Mouse (Mus musculus) neural tube, embryonic 10.5 days (tissue): ENCODE measurements around the gene Prpf31.

ENCODE experiments used
- DNase-seq: peaks from one replicate; pipeline ENCODE4 v3.0.0-alpha.2; 2017; ENCODE audit warnings: low spot score; ENCODE audit errors: extremely low spot score

The Prpf31 gene

DNA sequence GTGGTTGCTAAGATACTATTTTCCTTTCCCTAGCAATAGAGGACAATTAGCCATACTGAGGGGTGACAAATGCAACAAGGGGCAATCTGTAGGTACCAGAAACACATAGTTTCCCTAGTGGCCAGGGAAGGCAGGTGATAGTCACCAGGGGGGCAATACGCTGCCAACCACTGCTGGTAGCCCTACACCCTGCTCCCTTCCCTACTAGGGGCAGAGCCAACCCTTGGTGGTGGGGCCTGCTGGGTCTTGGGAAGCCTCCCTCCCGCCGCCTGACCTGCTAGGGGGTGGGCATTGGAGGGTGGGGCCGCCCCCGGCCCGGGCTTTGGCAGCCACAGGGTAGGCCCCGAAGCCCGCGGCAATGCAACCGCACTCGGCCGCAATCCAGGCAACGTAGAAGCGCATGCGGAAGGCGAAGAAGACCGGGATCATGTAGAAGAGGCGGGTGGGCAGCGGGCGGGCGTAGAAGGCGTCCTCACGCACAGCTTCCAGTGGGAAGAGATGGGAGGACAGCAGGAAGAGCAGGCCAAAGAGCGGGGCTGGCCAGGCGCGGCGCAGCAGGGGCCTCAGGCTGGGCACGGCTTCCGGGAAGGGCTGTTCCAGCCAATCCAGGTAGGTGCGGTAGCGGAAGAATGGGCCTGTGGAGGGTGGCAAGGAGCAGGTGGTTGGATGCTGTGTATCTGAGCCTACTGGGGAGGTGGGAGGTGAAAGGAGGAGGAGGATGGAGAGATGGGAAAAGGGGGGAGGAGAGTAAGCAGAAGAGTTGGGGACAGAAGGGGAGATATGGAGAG lies 55.8 kb downstream of the Prpf31 start:
- DNase-seq = no peak

GRCm38 (mm10) chr7:3691919-3692318 lies 62.1 kb downstream of the Prpf31 start:
- DNase-seq = no peak
